Mouse (Mus musculus) left cerebral cortex, adult 2 months (tissue): ENCODE results near the gene Zfp87. TPM values are rescaled to one million over a fixed set of nuclear protein-coding genes. Genes with fewer than 3 reads are reported as not detected.

ENCODE experiments used
- DNase-seq, 2 experiments: peaks; one replicate each; pipeline ENCODE4 v3.0.0; 2021 to 2022; ENCODE audit warnings: low spot score in 2 of 2, mixed read lengths in 1 of 2; ENCODE audit errors: extremely low spot score in 1 of 2
- H3K27ac ChIP-seq: fragments of 200-600 bp; 2 replicates; pipeline ENCODE4 v1.8.1; 2022
- H3K4me3 ChIP-seq: fragments of 200-600 bp; 2 replicates; pipeline ENCODE4 v1.8.1; 2022
- CTCF ChIP-seq: fragments of 200-600 bp; IDR thresholded peaks from 2 replicates; pipeline ENCODE4 v1.8.1; 2022; ENCODE audit warnings: antibody characterized with exemption, mild to moderate bottlenecking, moderate library complexity
- intact Hi-C: fragments of 180-260 bp; cut with DNase I; formaldehyde crosslinking; loops from one replicate; pipeline ENCODE4 v1.15.1; 2025
- total RNA-seq, 2 experiments: library from RNA; stranded (reverse); gene quantifications; 2 replicates each; pipeline ENCODE4 v1.2.3; 2021

Zfp87 gene
- total RNA-seq, 2 experiments from 2014 or later, result 19.8 to 22.9 TPM

- peak; percentile 78 to 84 for DNase-seq
- Histone ChIP-seq H3K4me3 (peak within 1 kb of the TSS; percentile 53), H3K27ac (peak within 1 kb of the TSS; percentile 94)
- intact Hi-C loops, result loop anchor here (1.0 to 2.0 kb wide), 2 partner anchors 16 to 33 kb away; partner anchors contain the start of genes Zfp58 and Zfp874a
- TF ChIP-seq CTCF, result no peak
Measured at GRCm38 (mm10) chr13:67483625-67484423, 42.2 kb downstream of the Zfp87 start, which contains the start of gene Zfp874b. Gene Zfp874b, minus strand, starts transcription at chr13:67484258.

GRCm38 (mm10) chr13:67481528-67481927, 44.4 kb downstream of the Zfp87 start:
- no peak overlapping the region for H3K4me3 ChIP-seq
- no peak; the same call in 1 of the 2 replicates for TF ChIP-seq CTCF
- intact Hi-C loops, result no loop called here

GRCm38 (mm10) chr13:67469274-67469673, 56.7 kb downstream of the Zfp87 start:
- intact Hi-C loops, result no loop called here
- DNase-seq, result no peak
- no peak overlapping the region for H3K27ac ChIP-seq
- H3K4me3 ChIP-seq, result no peak overlapping the region
- no peak for TF ChIP-seq CTCF

More at GRCm38 (mm10) chr13:67481528-67481927, 44.4 kb downstream of the Zfp87 start:
- DNase-seq, result no peak
- H3K27ac ChIP-seq, result no peak overlapping the region

Other genes starting within 250 kb of the Zfp87 start
- 10 to 100 TPM; 19.0 to 22.1 TPM for gene Zfp458, start 247.7 kb downstream of the Zfp87 start, total RNA-seq
- 1 to 10 TPM; 4.2 to 4.9 TPM for gene Zfp457, start 219.7 kb downstream of the Zfp87 start, total RNA-seq
- gene Zfp595, start 193.6 kb downstream of the Zfp87 start, total RNA-seq, result 1 to 10 TPM; 3.1 to 3.8 TPM
- gene Gm28044, start 165.6 kb downstream of the Zfp87 start, total RNA-seq, result 1 to 10 TPM in 1 of 2 experiments, under 1 TPM in 1; 0.81 to 1.8 TPM
- 1 to 10 TPM in 1 of 2 experiments, under 1 TPM in 1; 0.86 to 1.2 TPM for gene Zfp953, start 165.6 kb downstream of the Zfp87 start, total RNA-seq
- gene Gm28041, start 150.4 kb downstream of the Zfp87 start, total RNA-seq, result not detected
- gene Zfp456, start 150.4 kb downstream of the Zfp87 start, total RNA-seq, result under 1 TPM; 0.54 to 0.58 TPM
- gene Zfp429, start 126.4 kb downstream of the Zfp87 start, total RNA-seq, result 1 to 10 TPM; 2.7 to 4.4 TPM
- 1 to 10 TPM; 4.7 to 4.9 TPM for gene Zfp459, start 104.8 kb downstream of the Zfp87 start, total RNA-seq
- 10 to 100 TPM; 11.7 to 12.4 TPM for gene Zfp874a, start 74.6 kb downstream of the Zfp87 start, total RNA-seq
- 10 to 100 TPM; 15.5 to 17.6 TPM for gene Zfp874b, start 41.9 kb downstream of the Zfp87 start, total RNA-seq
- 1 to 10 TPM; 8.7 to 9.8 TPM for gene Zfp58, start 25.6 kb downstream of the Zfp87 start, total RNA-seq
- under 1 TPM in 1 of 2 experiments, not detected in 1; 0.86 TPM for gene Gm26965, start within 50 bp of the Zfp87 start, total RNA-seq
- gene Zfp748, start 27.7 kb upstream of the Zfp87 start, total RNA-seq, result 1 to 10 TPM; 9.4 to 9.7 TPM
- 1 to 10 TPM; 8.3 to 8.9 TPM for gene Zfp729b, start 83.5 kb upstream of the Zfp87 start, total RNA-seq
- under 1 TPM; 0.28 to 0.84 TPM for gene Gm49345, start 111.6 kb upstream of the Zfp87 start, total RNA-seq
- 1 to 10 TPM; 8.0 to 8.9 TPM for gene Zfp729a, start 111.6 kb upstream of the Zfp87 start, total RNA-seq
- gene Zfp738, start 160.9 kb upstream of the Zfp87 start, total RNA-seq, result 10 to 100 TPM; 24.2 to 26.0 TPM
- 10 to 100 TPM; 14.0 to 14.6 TPM for gene Zfp65, start 203.0 kb upstream of the Zfp87 start, total RNA-seq
- gene Zfp85, start 229.1 kb upstream of the Zfp87 start, total RNA-seq, result 1 to 10 TPM; 5.8 to 6.5 TPM